Mouse (Mus musculus) embryonic facial prominence, embryonic 15.5 days (tissue): ENCODE measurements around the gene Meaf6. TPM values are rescaled to one million over a fixed set of nuclear protein-coding genes. Genes with fewer than 3 reads are reported as not detected.

Experiments used
- ATAC-seq: fragments of 200-750 bp; cut with Nextera tagmentation; 2 replicates; pipeline ENCODE4 v1.8.0; 2017; ENCODE audit warnings: low read depth, moderate TSS enrichment; ENCODE audit not compliant: insufficient number of reproducible peaks, low FRiP score, low TSS enrichment
- H3K27ac ChIP-seq: fragments of 300-500 bp; sonication (generic); replicated peaks from 2 replicates; pipeline ENCODE4 v1.5.1; 2015; ENCODE audit warnings: mild to moderate bottlenecking, inconsistent platforms
- H3K27me3 ChIP-seq: fragments of 300-500 bp; sonication (generic); 2 replicates; pipeline ENCODE4 v1.6.1; 2015; ENCODE audit warnings: inconsistent platforms
- H3K36me3 ChIP-seq: fragments of 300-500 bp; sonication (generic); 2 replicates; pipeline ENCODE4 v1.6.1; 2015; ENCODE audit warnings: mild to moderate bottlenecking, inconsistent platforms
- H3K4me1 ChIP-seq: fragments of 300-500 bp; sonication (generic); 2 replicates; pipeline ENCODE4 v1.6.1; 2015; ENCODE audit warnings: inconsistent platforms
- H3K4me2 ChIP-seq: fragments of 300-500 bp; sonication (generic); replicated peaks from 2 replicates; pipeline ENCODE4 v1.6.1; 2015; ENCODE audit warnings: mild to moderate bottlenecking, inconsistent platforms
- H3K4me3 ChIP-seq: fragments of 300-500 bp; sonication (generic); replicated peaks from 2 replicates; pipeline ENCODE4 v1.5.1; 2015; ENCODE audit warnings: mild to moderate bottlenecking, inconsistent platforms
- H3K9ac ChIP-seq: fragments of 300-500 bp; sonication (generic); 2 replicates; pipeline ENCODE4 v1.6.1; 2015; ENCODE audit warnings: inconsistent platforms
- H3K9me3 ChIP-seq: fragments of 300-500 bp; sonication (generic); replicated peaks from 2 replicates; pipeline ENCODE4 v1.6.1; 2016; ENCODE audit warnings: inconsistent platforms
- WGBS: fragments of 180-500 bp; shearing (Covaris S2); methylation state at CpG from one replicate; pipeline ENCODE4 v1.1.7; 2015; 5-methylcytosine and 5-hydroxymethylcytosine counted together
- polyA plus RNA-seq: library from polyadenylated mRNA; unstranded; fragments of >200 nt; fragmentation: Nextera tagmentation; extraction: Ambion mirVana; gene quantifications from 2 replicates; pipeline ENCODE4 v1.2.1, GENCODE M21; 2015

The Meaf6 gene
- 56.3 and 59.1 TPM in 2 replicates for polyA plus RNA-seq

DNA sequence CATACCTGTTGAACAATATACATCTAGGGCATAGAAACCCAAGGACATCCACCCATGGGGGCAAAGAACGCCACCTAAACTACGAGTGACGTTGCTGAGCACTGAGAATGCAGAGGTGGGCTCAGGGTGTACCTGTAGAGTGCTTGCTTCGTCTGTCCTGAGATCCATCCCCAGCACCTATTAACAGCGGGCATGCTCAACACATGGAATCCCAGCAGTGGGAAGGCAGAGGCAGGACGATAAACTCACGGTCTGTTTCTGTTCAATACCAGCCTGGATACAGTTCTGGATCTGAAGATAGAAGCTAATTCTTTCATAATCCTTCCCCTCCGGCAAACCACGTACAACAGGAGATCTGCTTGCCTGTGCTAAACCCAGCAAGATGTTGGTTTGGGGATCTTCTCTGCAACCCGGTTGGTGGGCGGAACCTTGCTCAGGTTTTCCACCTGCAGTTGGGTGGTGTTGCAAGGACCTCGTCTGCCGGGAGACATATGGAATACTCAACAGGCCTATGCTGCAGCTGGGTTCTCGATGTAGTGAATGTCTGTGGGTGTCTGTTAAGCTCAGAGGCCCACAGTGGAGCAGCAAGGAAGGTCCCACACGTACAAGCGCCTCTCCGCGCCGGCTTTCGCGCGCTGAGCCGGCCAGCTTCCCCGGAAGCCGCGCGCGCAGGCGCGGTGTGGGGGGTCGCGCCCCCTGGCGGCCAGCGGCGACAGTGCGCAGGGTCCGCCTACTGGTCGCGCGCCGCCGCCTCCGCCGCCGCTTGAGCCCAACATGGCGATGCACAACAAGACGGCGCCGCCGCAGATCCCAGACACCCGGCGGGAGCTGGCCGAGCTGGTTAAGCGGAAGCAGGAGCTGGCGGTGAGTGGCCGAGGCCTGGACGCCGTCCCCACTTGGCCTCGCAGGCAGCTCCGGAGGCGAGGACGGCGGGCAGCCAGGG lies at the start of gene Meaf6:
Meaf6 (plus strand) TSS at position 732 of the 943 bp plus-strand sequence.
- WGBS = 1% methylated on average over 63 of the region's 63 CpGs
- peaks cover 20% of the 10 kb centered on the region for H3K4me1 ChIP-seq
- peak within 1 kb of the TSS; percentile 98 for H3K27ac ChIP-seq

DNA sequence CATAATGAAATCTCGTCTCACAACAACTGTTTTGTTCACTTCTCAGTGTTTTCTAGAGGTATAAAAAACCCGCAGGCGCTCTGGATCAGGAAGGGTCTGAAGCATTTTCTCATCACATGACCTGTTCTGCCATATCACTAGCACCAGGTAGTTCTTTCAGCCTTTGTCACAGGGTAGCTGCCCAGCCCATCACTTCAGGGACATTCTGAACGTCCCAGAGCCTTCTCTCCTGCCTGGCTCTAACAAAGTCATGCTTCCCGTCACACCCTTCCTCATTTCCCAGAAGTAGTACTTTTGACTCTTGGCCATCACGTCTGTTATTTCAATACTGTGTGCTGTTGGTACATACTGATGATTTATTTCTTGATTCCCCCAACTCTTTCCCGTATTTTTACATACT lies 40.5 kb upstream of the Meaf6 start:
- H3K9me3 ChIP-seq = no peaks in the 10 kb centered on the region
- WGBS = 87% methylated on average over 7 of the region's 7 CpGs
- H3K27me3 ChIP-seq = no peaks in the 10 kb centered on the region
- H3K9ac ChIP-seq = no peak overlapping the region
- no peak overlapping the region for H3K4me3 ChIP-seq
- H3K4me1 ChIP-seq = no peaks in the 10 kb centered on the region
- H3K27ac ChIP-seq = no peak overlapping the region
- no peak overlapping the region for H3K4me2 ChIP-seq
- no peak for ATAC-seq
- H3K36me3 ChIP-seq = peaks cover 88% of the 10 kb centered on the region

More for the DNA sequence above, at the start of gene Meaf6:
- H3K27me3 ChIP-seq = no peaks in the 10 kb centered on the region
- peak within 1 kb of the TSS; percentile 88 for H3K4me2 ChIP-seq
- ATAC-seq = peak; percentile 85
- peaks cover 27% of the 10 kb centered on the region for H3K36me3 ChIP-seq
- H3K9ac ChIP-seq = peak within 1 kb of the TSS; percentile 83
- peak within 1 kb of the TSS; percentile 96 for H3K4me3 ChIP-seq
- H3K9me3 ChIP-seq = no peaks in the 10 kb centered on the region

- Histone ChIP-seq H3K9me3 (no peaks in the 10 kb centered on the region), H3K27me3 (no peaks in the 10 kb centered on the region), H3K4me3 (no peak overlapping the region), H3K27ac (no peak overlapping the region), H3K4me2 (no peak overlapping the region), H3K9ac (no peak overlapping the region), H3K4me1 (peaks cover 21% of the 10 kb centered on the region), H3K36me3 (peaks cover 53% of the 10 kb centered on the region)
- WGBS = 87% methylated on average over 9 of the region's 9 CpGs
- ATAC-seq = no peak
Measured at GRCm38 (mm10) chr4:125055385-125055784, 29.5 kb upstream of the Meaf6 start.

DNA sequence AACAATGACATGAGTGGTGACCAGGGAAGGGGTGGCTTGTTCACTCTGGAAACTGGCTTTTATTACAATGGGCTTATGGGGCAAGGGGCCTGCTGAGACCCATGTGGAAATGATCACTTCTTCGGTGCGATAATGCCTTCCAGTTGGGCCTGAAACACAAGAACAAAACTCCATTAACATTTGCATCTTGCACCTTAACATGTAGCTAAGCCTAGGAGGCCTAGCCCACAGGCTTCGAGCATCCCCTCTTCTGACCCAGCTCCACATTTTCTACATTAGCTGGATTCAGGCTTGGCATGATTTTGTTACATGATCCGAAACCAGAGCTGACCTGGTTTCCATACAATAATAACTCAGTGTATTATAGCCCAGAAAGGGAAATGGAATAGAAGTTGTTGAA lies 28.5 kb upstream of the Meaf6 start:
- H3K4me2 ChIP-seq = no peak overlapping the region
- H3K9me3 ChIP-seq = no peaks in the 10 kb centered on the region
- H3K4me1 ChIP-seq = peaks cover 21% of the 10 kb centered on the region
- no peak overlapping the region for H3K27ac ChIP-seq
- peaks cover 43% of the 10 kb centered on the region for H3K36me3 ChIP-seq
- no peaks in the 10 kb centered on the region for H3K27me3 ChIP-seq
- no peak overlapping the region for H3K9ac ChIP-seq
- WGBS = 39% methylated on average over 4 of the region's 4 CpGs
- no peak overlapping the region for H3K4me3 ChIP-seq
- no peak; the same call in 1 of the 2 replicates for ATAC-seq

GRCm38 (mm10) chr4:125057273-125057672 lies 27.7 kb upstream of the Meaf6 start:
- Histone ChIP-seq H3K36me3 (peaks cover 38% of the 10 kb centered on the region), H3K4me2 (no peak overlapping the region), H3K9me3 (no peaks in the 10 kb centered on the region), H3K27me3 (no peaks in the 10 kb centered on the region), H3K9ac (no peak overlapping the region), H3K27ac (peak overlapping the region; percentile 39; the same call in 1 of the 2 replicates), H3K4me3 (no peak overlapping the region), H3K4me1 (peaks cover 21% of the 10 kb centered on the region)
- 19% methylated on average over 3 of the region's 3 CpGs for WGBS
- ATAC-seq = no peak

DNA sequence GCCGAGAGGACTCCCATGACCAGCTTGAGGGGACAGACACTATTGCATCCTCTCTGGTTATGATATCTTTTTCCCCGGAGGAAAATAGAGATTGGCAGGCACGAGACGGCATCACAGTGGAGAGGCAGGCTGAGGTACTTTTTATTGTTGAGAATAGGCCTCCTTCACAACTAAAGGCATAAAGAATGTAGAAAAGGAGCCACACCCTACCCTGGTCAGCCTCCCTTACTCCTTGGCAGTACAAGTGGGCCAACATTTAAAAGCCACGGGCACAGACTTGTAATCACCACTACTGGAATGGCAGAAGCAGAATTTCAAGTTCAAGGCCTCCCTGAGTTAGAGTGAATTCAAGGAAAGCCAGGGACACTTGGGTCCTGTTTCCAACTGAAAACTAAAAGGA lies 26.9 kb upstream of the Meaf6 start:
- Histone ChIP-seq H3K27me3 (no peaks in the 10 kb centered on the region), H3K9me3 (no peaks in the 10 kb centered on the region), H3K4me2 (no peak overlapping the region), H3K36me3 (peaks cover 32% of the 10 kb centered on the region), H3K9ac (no peak overlapping the region), H3K27ac (no peak overlapping the region), H3K4me3 (no peak overlapping the region), H3K4me1 (peaks cover 21% of the 10 kb centered on the region)
- 36% methylated on average over 5 of the region's 5 CpGs for WGBS
- no peak for ATAC-seq

DNA sequence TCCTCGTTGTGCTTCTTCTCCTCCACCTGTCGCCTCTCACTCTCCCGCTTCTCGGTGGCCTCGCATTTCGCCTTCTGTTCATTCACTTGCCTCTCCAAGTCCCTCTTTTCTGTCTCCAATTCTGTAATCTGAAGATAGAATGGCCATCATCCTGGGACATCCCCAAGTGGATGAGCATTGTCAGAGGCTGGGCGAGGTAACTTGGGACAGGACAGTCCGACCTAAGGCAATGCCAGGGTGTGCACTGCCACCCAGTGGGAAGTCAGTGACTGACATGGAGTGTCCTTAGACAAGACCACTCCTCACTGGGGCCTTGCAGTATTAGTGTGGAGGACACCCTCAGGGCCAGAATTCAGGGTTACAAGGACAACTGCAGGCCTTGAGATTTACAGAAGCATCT lies 25.9 kb upstream of the Meaf6 start:
- ATAC-seq = peak; percentile 73; the same call in 1 of the 2 replicates
- H3K9me3 ChIP-seq = no peaks in the 10 kb centered on the region
- no peak overlapping the region for H3K9ac ChIP-seq
- 3% methylated on average over 8 of the region's 8 CpGs for WGBS
- no peaks in the 10 kb centered on the region for H3K27me3 ChIP-seq
- H3K4me1 ChIP-seq = peaks cover 21% of the 10 kb centered on the region
- H3K4me2 ChIP-seq = peak overlapping the region; percentile 46
- H3K27ac ChIP-seq = no peak overlapping the region
- peaks cover 22% of the 10 kb centered on the region for H3K36me3 ChIP-seq
- H3K4me3 ChIP-seq = peak overlapping the region; percentile 22

- no peak for ATAC-seq
- no peaks in the 10 kb centered on the region for H3K9me3 ChIP-seq
- WGBS = 67% methylated on average over 8 of the region's 8 CpGs
Measured at GRCm38 (mm10) chr4:125063829-125064228, 21.1 kb upstream of the Meaf6 start.

GRCm38 (mm10) chr4:125065517-125066307 lies 19.2 kb upstream of the Meaf6 start, which contains the start of gene Dnali1:
Gene Dnali1 (minus strand): TSS chr4:125065703.
- WGBS = 2% methylated on average over 26 of the region's 26 CpGs
- Histone ChIP-seq H3K4me1 (peaks cover 17% of the 10 kb centered on the region), H3K9ac (peak within 1 kb of the TSS; percentile 78), H3K4me2 (peak within 1 kb of the TSS; percentile 86), H3K27me3 (no peaks in the 10 kb centered on the region), H3K36me3 (peaks cover 20% of the 10 kb centered on the region), H3K4me3 (peak within 1 kb of the TSS; percentile 79), H3K9me3 (no peaks in the 10 kb centered on the region), H3K27ac (peak within 1 kb of the TSS; percentile 56; the same call in 1 of the 2 replicates)
- ATAC-seq = 0 out of 2 replicates have a peak, but pooled peaks have one; percentile 17

More at GRCm38 (mm10) chr4:125063829-125064228, 21.1 kb upstream of the Meaf6 start:
- H3K9ac ChIP-seq = no peak overlapping the region
- peaks cover 20% of the 10 kb centered on the region for H3K4me1 ChIP-seq
- H3K4me2 ChIP-seq = no peak overlapping the region
- no peak overlapping the region for H3K27ac ChIP-seq
- no peak overlapping the region for H3K4me3 ChIP-seq
- H3K36me3 ChIP-seq = peaks cover 2% of the 10 kb centered on the region; the same call in 1 of the 2 replicates
- H3K27me3 ChIP-seq = no peaks in the 10 kb centered on the region

- H3K4me2 ChIP-seq = peak within 1 kb of the TSS; percentile 86
- under 1% methylated on average over 78 of the region's 78 CpGs for WGBS
- peaks cover 17% of the 10 kb centered on the region for H3K4me1 ChIP-seq
- peak within 1 kb of the TSS; percentile 56; the same call in 1 of the 2 replicates for H3K27ac ChIP-seq
- no peaks in the 10 kb centered on the region for H3K27me3 ChIP-seq
- H3K9me3 ChIP-seq = no peaks in the 10 kb centered on the region
- peak within 1 kb of the TSS; percentile 79 for H3K4me3 ChIP-seq
- peaks cover 30% of the 10 kb centered on the region for H3K36me3 ChIP-seq
- H3K9ac ChIP-seq = peak within 1 kb of the TSS; percentile 78
- ATAC-seq = peak; percentile 87
Measured at GRCm38 (mm10) chr4:125066490-125067370, 18.2 kb upstream of the Meaf6 start, which contains the start of gene Snip1. Gene Snip1 (plus strand): TSS chr4:125066672.
